Mouse (Mus musculus): ENCODE measurements around the gene Gm3460. TPM values are rescaled to one million over a fixed set of nuclear protein-coding genes. Genes with fewer than 3 reads are reported as not detected.
"Not testable (repeated sequence)": the region's sequence is repeated elsewhere in the genome, so short reads cannot be mapped to it uniquely, and the experiment has no call there.

The Gm3460 gene
- polyA plus RNA-seq (2015; fragmentation: Nextera tagmentation; extraction: Ambion mirVana) = not detected in 2 replicates

DNA sequence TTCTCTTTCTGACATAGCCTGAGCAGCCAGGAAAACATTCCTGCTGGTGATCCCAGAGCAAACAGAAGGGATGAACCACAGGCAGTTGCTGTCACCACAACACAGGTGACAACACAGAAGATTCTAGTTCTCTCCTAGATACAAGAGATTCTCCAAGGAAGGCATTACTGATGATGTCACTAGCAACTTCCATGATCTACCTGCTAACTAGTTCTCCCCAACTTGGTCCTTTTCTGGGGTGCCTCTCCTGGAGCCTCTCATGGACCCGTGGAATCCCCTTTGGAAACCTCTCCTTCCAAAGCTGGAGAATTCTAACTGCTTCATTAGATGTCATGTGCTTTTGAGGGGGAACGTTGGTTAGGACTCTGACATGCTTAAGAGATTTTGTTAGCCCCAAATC lies at the start of gene Gm3460:
Gene Gm3460 (minus strand): TSS at position 101 of the 400 bp plus-strand sequence.
- H3K27ac ChIP-seq; H3K36me3 ChIP-seq; H3K4me2 ChIP-seq; H3K27me3 ChIP-seq; ATAC-seq (ENCODE audit: insufficient number of reproducible peaks, low FRiP score, low TSS enrichment, low read depth); H3K9me3 ChIP-seq; H3K4me3 ChIP-seq; H3K9ac ChIP-seq; H3K4me1 ChIP-seq: not testable (repeated sequence)
- 50% methylated on average over 1 of the region's 2 CpGs for WGBS

DNA sequence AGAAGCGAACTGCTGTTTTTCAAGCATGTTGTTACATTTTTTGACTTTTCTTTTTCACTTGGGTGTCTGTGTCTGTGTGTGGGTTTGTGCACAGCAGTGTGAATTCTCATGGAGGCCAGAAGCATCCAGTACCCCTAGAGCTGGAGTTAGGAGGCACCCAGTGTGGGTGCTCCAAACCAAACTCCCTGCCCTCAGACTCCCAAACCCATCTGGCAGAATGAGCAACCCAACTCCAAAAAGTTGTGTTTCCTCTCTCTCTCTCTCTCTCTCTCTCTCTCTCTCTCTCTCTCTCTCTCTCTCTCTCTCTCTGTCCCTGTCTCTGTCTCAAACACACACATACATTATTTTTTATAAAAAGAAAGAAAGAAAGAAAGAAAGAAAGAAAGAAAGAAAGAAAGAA lies 15.8 kb downstream of the Gm3460 start:
- no CpG with 5 or more reads among the region's 1 CpGs for WGBS
- not testable (repeated sequence) for H3K27ac ChIP-seq, H3K4me2 ChIP-seq

DNA sequence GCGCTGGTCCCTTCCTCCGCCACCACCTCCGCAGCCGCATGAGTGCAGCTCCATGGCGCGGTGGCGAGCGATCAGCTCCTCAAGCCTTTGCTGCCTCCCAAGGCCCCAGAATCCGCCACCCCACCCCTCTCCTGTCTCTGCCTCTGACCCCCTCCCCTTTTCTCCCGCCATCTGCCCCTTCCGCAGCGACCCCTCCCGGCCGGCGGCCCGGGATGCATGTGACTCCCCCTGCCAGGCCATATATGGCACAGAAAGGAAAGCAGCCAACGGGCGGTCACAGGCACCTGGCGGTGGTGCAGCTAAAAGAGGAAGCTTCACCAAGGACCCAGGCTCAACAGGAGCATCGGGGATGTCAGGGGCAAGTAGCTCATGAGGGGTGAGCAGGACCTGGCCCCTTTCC lies 17.2 kb downstream of the Gm3460 start:
- not testable (repeated sequence) for H3K27ac ChIP-seq; H3K9me3 ChIP-seq; ATAC-seq (ENCODE audit: insufficient number of reproducible peaks, low FRiP score, low TSS enrichment, low read depth); H3K27me3 ChIP-seq; H3K4me1 ChIP-seq; H3K9ac ChIP-seq; H3K36me3 ChIP-seq
- H3K4me3 ChIP-seq = peak overlapping the region; percentile 33
- 2% methylated on average over 17 of the region's 20 CpGs for WGBS
- peak overlapping the region; percentile 56 for H3K4me2 ChIP-seq

More for the DNA sequence above, 15.8 kb downstream of the Gm3460 start:
- not testable (repeated sequence) for H3K36me3 ChIP-seq; H3K27me3 ChIP-seq; H3K9me3 ChIP-seq; H3K4me1 ChIP-seq; H3K4me3 ChIP-seq; H3K9ac ChIP-seq; ATAC-seq (ENCODE audit: insufficient number of reproducible peaks, low FRiP score, low TSS enrichment, low read depth)

- Histone ChIP-seq H3K4me3 (peak overlapping the region; percentile 33), H3K4me2 (peak overlapping the region; percentile 56)
- not testable (repeated sequence) for H3K4me1 ChIP-seq; H3K9me3 ChIP-seq; H3K27ac ChIP-seq; H3K27me3 ChIP-seq; ATAC-seq (ENCODE audit: insufficient number of reproducible peaks, low FRiP score, low TSS enrichment, low read depth); H3K9ac ChIP-seq; H3K36me3 ChIP-seq
- WGBS = 6% methylated on average over 17 of the region's 20 CpGs
These were observed 17.7 kb downstream of the Gm3460 start for GRCm38 (mm10) chr14:6604551-6604950.

- H3K4me2 ChIP-seq; H3K4me3 ChIP-seq; H3K4me1 ChIP-seq; H3K27me3 ChIP-seq; H3K9me3 ChIP-seq; H3K27ac ChIP-seq; H3K36me3 ChIP-seq; H3K9ac ChIP-seq; ATAC-seq (ENCODE audit: insufficient number of reproducible peaks, low FRiP score, low TSS enrichment, low read depth): not testable (repeated sequence)
- 33% methylated on average over 1 of the region's 2 CpGs for WGBS
These were observed 31.7 kb downstream of the Gm3460 start, which contains the start of gene Gm3629 for GRCm38 (mm10) chr14:6590513-6590912. Gene Gm3629 (minus strand): TSS chr14:6590613.

Other genes with a start within 250 kb of the Gm3460 start
- not detected in 2 replicates for gene Gm16440, start 232.1 kb downstream of the Gm3460 start, polyA plus RNA-seq (2015; fragmentation: Nextera tagmentation; extraction: Ambion mirVana)
- 0.65 and 0.96 TPM in 2 replicates for gene Gm3591, start 209.9 kb downstream of the Gm3460 start, polyA plus RNA-seq (2015; fragmentation: Nextera tagmentation; extraction: Ambion mirVana)
- not detected in 2 replicates for gene Gm3594, start 177.8 kb downstream of the Gm3460 start, polyA plus RNA-seq (2015; fragmentation: Nextera tagmentation; extraction: Ambion mirVana)
- gene Gm8356, start 85.1 kb downstream of the Gm3460 start, polyA plus RNA-seq (2015; fragmentation: Nextera tagmentation; extraction: Ambion mirVana) = not detected in 2 replicates
- 0.21 TPM in 1 of 2 replicates, not detected in the other for gene Gm3629, start 31.8 kb downstream of the Gm3460 start, polyA plus RNA-seq (2015; fragmentation: Nextera tagmentation; extraction: Ambion mirVana)
- gene Gm10251, start 61.8 kb upstream of the Gm3460 start, polyA plus RNA-seq (2015; fragmentation: Nextera tagmentation; extraction: Ambion mirVana) = not detected in 2 replicates
- gene Gm8050, start 97.8 kb upstream of the Gm3460 start, polyA plus RNA-seq (2015; fragmentation: Nextera tagmentation; extraction: Ambion mirVana) = not detected in 2 replicates
- 2.7 and 3.2 TPM in 2 replicates for gene Gm3636, start 119.9 kb upstream of the Gm3460 start, polyA plus RNA-seq (2015; fragmentation: Nextera tagmentation; extraction: Ambion mirVana)
- not detected in 2 replicates for gene Gm8362, start 152.0 kb upstream of the Gm3460 start, polyA plus RNA-seq (2015; fragmentation: Nextera tagmentation; extraction: Ambion mirVana)
- gene Gm3642, start 217.9 kb upstream of the Gm3460 start, polyA plus RNA-seq (2015; fragmentation: Nextera tagmentation; extraction: Ambion mirVana) = not detected in 2 replicates

All from limb, embryonic 15.5 days (tissue).